Mouse (Mus musculus) brain, adult 2 months (tissue): ENCODE results near the gene Ddx39.

Source experiments
- DNase-seq: peaks from one replicate; pipeline ENCODE4 v3.0.0; 2011; ENCODE audit warnings: low read depth, low spot score

Gene Ddx39

GRCm38 (mm10) chr8:83715031-83715690 is at the start of gene Ddx39:
TSS of gene Ddx39 (plus strand) at chr8:83715177.
- DNase-seq: peak; percentile 100

DNA sequence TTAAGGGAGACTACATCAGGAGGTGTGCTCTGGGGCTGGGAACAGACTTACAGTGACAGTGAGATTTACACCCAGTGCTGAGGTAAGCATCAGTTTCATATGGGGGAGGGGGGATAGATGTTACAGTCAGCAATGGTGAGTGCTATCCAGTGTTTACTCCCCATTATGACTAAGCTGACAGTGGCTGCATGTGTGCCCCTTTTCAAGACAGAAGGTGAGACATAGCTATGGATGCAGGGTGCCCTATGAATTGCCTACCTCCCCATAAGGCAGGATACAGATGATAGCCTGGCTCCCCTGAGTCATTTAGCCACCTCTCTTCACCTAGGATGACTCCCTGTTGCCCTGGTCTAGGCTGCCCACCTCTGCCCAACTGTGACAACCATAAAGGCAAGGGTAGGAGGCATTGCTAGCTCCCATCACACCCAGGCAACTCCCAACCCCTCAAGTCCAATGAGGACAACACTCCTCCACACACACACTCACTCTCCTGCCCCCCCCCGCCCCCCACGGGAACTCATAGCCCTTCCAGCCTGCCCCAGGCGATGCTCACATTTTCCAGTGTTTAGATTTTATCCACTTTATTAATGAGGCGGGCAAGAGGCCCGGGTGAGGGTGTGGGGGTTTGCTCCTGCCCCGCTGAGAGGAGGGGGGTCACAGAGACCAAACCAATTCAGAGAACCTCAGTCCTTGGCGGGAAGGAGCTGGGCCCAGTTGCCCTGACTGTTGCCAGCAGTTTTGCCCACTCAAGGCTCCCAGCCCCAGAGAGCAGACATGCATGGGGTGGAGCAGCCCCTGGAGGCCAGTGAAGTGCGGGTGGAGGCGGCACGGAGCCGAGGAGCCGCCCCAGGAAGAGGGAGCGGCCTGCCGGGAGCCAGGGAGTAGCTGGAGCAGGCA is 48.8 kb upstream of the Ddx39 start, which contains the start of gene Ptger1:
Ptger1 (plus strand) TSS at position 710 of the 897 bp plus-strand sequence.
- no peak for DNase-seq

- no peak for DNase-seq
Observed at GRCm38 (mm10) chr8:83666866-83667234, 48.1 kb upstream of the Ddx39 start.

GRCm38 (mm10) chr8:83667526-83667925 is 47.5 kb upstream of the Ddx39 start:
- no peak for DNase-seq

DNA sequence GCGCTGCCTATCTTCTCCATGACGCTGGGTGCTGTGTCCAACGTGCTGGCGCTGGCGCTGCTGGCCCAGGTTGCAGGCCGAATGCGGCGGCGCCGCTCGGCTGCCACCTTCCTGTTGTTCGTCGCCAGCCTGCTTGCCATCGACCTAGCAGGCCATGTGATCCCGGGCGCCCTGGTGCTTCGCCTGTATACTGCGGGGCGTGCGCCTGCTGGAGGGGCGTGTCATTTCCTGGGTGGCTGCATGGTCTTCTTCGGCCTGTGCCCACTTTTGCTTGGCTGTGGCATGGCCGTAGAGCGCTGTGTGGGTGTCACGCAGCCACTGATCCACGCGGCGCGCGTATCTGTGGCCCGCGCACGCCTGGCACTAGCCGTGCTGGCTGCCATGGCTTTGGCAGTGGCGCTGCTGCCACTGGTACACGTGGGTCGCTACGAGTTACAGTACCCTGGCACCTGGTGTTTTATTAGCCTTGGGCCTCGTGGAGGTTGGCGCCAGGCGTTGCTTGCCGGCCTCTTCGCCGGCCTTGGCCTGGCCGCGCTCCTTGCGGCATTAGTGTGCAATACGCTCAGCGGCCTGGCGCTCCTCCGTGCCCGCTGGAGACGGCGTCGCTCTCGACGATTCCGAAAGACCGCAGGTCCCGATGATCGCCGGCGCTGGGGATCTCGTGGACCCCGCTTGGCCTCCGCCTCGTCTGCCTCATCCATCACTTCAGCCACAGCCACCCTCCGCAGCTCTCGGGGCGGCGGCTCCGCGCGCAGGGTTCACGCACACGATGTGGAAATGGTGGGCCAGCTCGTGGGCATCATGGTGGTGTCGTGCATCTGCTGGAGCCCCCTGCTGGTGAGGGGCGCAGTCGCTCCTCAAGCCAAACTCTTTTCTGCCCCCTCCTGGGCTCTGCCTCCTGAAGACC is 46.7 kb upstream of the Ddx39 start:
- DNase-seq: peak; percentile 68

- DNase-seq: no peak
Observed at GRCm38 (mm10) chr8:83669013-83669412, 46.0 kb upstream of the Ddx39 start.

GRCm38 (mm10) chr8:83672936-83673335 is 42.0 kb upstream of the Ddx39 start:
- DNase-seq: no peak

DNA sequence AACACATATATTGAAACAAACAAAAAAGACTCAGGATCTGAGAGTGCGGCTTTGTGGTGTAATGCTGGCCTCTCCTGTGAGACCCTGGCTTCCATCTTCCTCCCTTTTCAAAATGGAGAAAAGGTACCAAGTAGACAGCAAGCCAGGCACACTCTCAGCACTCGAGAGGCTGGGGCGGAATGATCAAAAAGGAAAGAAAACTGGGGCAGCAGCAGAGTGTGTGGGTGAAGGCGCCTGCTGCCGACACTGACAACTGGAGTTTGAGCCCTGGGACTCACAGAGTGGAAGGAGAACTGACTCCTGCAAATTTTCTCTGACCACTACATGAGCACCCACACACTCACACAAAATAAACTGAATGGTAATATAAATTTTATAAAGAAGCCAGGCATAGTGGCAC is 40.5 kb upstream of the Ddx39 start:
- DNase-seq: peak; percentile 81

- DNase-seq: peak; percentile 84
Observed at GRCm38 (mm10) chr8:83679866-83680265, 35.1 kb upstream of the Ddx39 start.

- DNase-seq: no peak
Observed at GRCm38 (mm10) chr8:83680603-83681002, 34.4 kb upstream of the Ddx39 start.

GRCm38 (mm10) chr8:83681099-83681498 is 33.9 kb upstream of the Ddx39 start:
- no peak for DNase-seq

DNA sequence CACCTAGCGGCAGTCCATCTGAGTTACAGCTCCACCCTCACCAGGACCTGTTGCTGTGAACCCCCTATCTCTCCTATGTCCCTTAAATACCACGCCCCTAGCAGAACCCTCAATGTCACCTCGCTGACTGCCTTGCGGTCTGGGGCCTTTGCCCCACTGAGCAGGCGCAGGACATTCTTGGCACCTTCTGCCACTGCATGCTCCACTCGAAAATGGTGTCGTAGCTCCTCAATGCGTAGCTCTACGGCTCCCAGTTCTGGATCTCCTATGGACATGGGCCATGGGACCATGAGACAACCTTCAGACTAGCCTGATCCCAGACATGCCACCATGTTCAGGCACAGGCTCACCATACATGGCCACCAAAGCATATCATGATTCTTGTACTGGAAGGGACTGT is 30.5 kb upstream of the Ddx39 start:
- DNase-seq: no peak

- DNase-seq: no peak
Observed at GRCm38 (mm10) chr8:83689264-83689663, 25.7 kb upstream of the Ddx39 start.

DNA sequence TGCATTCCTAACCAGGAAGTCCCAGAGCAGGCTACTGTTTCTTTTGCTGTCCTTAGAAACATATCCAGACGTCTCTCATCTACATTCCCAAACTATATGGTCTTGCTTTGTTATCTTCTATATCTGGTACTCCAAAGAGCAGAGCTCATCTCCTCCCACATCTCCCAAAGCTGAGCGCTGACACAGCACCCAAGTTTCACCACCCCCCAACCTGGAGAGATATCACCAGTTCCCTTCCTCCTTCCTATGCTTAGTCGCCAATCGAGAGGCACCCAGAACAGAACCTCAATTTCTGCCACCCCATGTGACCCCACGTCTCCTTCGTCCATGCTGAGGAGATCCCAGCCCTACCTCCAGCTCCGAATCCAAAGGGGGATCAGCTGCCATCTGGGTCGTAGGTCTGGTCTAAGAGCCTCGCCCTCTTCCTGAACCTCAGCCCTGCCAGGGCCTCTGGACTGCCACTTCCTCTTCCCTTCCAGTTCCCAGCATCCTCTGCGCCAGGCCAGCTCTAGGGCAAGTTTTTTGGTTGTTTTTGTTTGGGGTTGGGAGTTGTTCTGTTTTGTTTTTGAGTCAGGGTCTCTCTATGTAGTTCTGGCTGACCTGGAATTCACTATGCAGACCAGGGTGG is 21.3 kb upstream of the Ddx39 start:
- DNase-seq: peak; percentile 71

- DNase-seq: peak; percentile 50
Observed at GRCm38 (mm10) chr8:83694369-83695160, 20.4 kb upstream of the Ddx39 start.

DNA sequence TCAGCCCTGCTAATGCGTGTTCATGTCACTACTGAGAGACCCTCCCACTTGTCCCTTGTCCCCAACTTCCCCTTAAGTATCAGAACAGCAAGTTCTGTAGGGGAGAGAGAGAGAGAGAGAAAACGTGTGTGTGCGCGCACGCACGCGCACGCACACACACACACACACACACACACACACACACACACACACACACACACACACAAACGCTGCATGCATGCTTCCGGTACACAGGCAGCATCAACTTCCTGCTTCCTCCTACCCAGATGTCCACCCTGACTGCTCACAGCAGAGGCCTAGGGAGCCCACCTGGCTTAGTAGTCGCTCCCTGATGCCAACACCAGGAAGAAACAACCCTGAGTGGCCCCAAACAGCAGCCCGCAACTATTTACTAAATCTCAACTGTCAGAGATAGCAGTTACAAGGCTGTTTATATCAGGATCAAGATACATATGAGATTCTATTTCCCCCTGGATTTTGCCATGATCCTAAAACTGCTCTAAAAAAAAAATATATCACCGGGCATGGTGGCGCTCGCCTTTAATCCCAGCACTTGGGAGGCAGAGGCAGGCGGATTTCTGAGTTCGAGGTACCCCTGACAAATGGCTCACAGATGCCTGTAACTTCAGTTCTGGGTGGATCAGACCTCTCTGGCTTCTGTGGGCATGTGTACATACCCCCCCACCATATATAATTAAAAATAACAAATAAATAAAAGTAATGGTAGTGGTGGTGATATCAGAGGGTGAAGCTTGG is 19.4 kb upstream of the Ddx39 start:
- peak; percentile 13 for DNase-seq

GRCm38 (mm10) chr8:83697374-83698220 is 17.4 kb upstream of the Ddx39 start:
- DNase-seq: peak; percentile 45

GRCm38 (mm10) chr8:83698291-83698660 is 16.7 kb upstream of the Ddx39 start:
- DNase-seq: peak; percentile 85
